Mouse (Mus musculus) kidney, postnatal 10 days (tissue): Measurements from ENCODE around the gene Alkbh2.

Source experiments
- DNase-seq: peaks from one replicate; pipeline ENCODE4 v3.0.0; 2021; ENCODE audit warnings: mixed read lengths

The Alkbh2 gene

GRCm38 (mm10) chr5:114099709-114100389, 28.2 kb downstream of the Alkbh2 start:
- peak; percentile 94 for DNase-seq

- DNase-seq, result peak; percentile 91
Observed at GRCm38 (mm10) chr5:114091057-114091807, 36.8 kb downstream of the Alkbh2 start, which contains the start of gene Svop. TSS of gene Svop (minus strand) at chr5:114091570.

- no peak for DNase-seq
Observed at GRCm38 (mm10) chr5:114090421-114091013, 37.5 kb downstream of the Alkbh2 start.

- no peak for DNase-seq
Observed at GRCm38 (mm10) chr5:114087875-114088480, 40.0 kb downstream of the Alkbh2 start.

GRCm38 (mm10) chr5:114085501-114085900, 42.5 kb downstream of the Alkbh2 start:
- DNase-seq, result no peak

- no peak for DNase-seq
Observed at GRCm38 (mm10) chr5:114077009-114077408, 51.0 kb downstream of the Alkbh2 start.
